Mouse (Mus musculus): ENCODE results near the gene Hoxc6. TPM values are rescaled to one million over a fixed set of nuclear protein-coding genes. Genes with fewer than 3 reads are reported as not detected.

The Hoxc6 gene
- polyA plus RNA-seq, 1 experiment from 2014 or later, result 2.5 TPM

DNA sequence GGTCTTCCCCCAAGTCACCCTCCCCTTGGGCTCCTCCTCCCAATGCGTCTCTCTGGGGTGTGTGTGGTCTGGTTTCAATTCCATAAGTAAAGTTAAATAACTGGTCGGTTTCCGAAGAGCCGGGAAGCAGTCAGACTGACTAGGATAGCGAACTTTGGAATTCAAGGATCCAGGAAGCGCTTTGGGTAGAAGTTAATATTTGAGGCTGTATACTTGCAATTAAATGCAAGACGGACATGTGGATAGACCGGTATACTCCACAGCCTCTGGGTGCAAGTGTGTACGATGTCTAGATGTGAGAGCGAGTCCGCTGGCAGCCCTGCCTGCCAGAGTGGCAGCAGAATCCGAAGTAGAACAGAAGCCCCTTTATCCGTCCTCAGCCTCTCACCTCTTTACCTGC is 35.6 kb upstream of the Hoxc6 start:
- no peaks in the 10 kb centered on the region for H3K36me3 ChIP-seq
- no peaks in the 10 kb centered on the region for H3K9me3 ChIP-seq
- H3K9ac ChIP-seq, result peak overlapping the region; percentile 62
- H3K4me3 ChIP-seq, result peak overlapping the region; percentile 32
- H3K4me1 ChIP-seq, result peaks cover 28% of the 10 kb centered on the region
- peak overlapping the region; percentile 45; the same call in 1 of the 2 replicates for H3K27ac ChIP-seq
- peaks cover 90% of the 10 kb centered on the region for H3K27me3 ChIP-seq
- no peak for ATAC-seq (ENCODE audit: low FRiP score, low read depth)
- 2% methylated on average over 13 of the region's 13 CpGs for WGBS
- peak overlapping the region; percentile 58 for H3K4me2 ChIP-seq (replicated peaks)

DNA sequence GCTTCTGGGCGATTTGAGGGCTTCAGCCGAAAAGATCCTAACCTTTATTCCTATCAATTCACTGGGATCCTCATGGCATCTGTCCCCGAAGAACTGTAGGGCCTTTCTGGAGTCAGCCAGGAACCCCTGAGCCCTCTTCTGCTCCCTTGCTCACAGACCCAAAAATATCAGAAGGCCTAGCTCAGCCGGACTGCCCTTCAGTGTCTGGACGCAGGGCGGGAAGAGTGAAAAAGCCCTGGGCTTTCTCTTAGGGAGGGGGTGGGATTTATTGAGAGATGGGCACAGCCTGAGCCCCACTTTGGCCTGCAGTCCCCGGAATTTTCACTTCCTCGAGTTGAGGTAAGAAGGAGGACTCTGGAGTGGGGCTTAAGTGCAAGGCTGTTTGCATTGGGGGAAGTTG is 34.8 kb upstream of the Hoxc6 start:
- Histone ChIP-seq H3K4me3 (peak overlapping the region; percentile 32), H3K36me3 (no peaks in the 10 kb centered on the region), H3K9ac (peak overlapping the region; percentile 62), H3K9me3 (no peaks in the 10 kb centered on the region), H3K4me1 (peaks cover 24% of the 10 kb centered on the region), H3K4me2 (replicated peaks) (peak overlapping the region; percentile 58), H3K27ac (no peak overlapping the region; the same call in 1 of the 2 replicates), H3K27me3 (peaks cover 89% of the 10 kb centered on the region)
- no peak for ATAC-seq (ENCODE audit: low FRiP score, low read depth)
- 4% methylated on average over 8 of the region's 8 CpGs for WGBS

DNA sequence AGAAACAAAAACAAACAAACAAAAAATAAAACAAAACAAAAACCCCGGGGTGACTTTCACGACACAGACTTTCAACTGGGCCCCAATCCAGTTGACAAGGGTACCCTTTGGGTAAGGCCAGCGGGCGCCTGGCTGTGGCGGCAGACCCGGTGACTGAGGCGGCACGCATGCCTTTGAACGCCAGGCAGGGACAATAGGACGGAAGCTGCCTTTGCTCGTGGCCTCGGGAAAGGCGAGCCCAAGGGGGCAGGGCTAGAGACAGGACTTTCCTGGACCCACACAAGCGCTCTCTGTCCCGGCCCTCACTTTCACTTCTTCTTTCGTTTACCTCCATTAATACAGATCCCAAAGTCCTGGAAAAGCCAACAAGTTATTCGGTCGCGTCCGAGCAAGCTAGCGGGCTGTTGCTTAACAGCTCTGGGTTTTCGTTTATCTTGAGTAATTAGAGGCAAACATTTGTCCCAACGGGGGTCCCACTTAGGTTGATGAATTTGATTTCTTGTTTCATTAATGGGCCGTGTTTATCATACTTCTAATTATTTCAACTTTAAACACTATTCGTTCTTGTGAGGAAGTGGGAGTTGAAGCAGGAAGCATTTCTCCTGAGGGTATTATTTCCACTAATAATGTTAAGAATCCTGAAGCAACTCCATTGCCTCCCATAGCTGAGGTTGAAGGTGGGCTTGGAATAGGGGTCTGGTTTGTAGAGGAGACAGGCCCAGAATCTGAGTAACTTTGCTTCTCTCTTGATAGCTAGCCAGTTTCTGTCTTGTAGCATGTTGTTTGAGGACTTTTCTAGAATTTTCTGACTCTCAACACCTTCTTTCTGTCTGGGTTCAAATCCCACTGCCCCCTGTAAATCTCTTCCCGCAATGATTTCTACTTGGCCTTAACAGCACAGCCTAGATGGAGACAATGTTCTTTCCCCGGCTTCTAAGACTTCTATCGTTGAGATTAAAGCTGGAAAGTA is 34.1 kb upstream of the Hoxc6 start:
- peak overlapping the region; percentile 49; the same call in 1 of the 2 replicates for H3K27ac ChIP-seq
- 4% methylated on average over 28 of the region's 28 CpGs for WGBS
- H3K36me3 ChIP-seq, result no peaks in the 10 kb centered on the region
- peak overlapping the region; percentile 58 for H3K4me2 ChIP-seq (replicated peaks)
- no peaks in the 10 kb centered on the region for H3K9me3 ChIP-seq
- H3K9ac ChIP-seq, result peak overlapping the region; percentile 62
- peaks cover 89% of the 10 kb centered on the region for H3K27me3 ChIP-seq
- H3K4me3 ChIP-seq, result peak overlapping the region; percentile 37
- peaks cover 23% of the 10 kb centered on the region for H3K4me1 ChIP-seq
- ATAC-seq (ENCODE audit: low FRiP score, low read depth), result no peak

DNA sequence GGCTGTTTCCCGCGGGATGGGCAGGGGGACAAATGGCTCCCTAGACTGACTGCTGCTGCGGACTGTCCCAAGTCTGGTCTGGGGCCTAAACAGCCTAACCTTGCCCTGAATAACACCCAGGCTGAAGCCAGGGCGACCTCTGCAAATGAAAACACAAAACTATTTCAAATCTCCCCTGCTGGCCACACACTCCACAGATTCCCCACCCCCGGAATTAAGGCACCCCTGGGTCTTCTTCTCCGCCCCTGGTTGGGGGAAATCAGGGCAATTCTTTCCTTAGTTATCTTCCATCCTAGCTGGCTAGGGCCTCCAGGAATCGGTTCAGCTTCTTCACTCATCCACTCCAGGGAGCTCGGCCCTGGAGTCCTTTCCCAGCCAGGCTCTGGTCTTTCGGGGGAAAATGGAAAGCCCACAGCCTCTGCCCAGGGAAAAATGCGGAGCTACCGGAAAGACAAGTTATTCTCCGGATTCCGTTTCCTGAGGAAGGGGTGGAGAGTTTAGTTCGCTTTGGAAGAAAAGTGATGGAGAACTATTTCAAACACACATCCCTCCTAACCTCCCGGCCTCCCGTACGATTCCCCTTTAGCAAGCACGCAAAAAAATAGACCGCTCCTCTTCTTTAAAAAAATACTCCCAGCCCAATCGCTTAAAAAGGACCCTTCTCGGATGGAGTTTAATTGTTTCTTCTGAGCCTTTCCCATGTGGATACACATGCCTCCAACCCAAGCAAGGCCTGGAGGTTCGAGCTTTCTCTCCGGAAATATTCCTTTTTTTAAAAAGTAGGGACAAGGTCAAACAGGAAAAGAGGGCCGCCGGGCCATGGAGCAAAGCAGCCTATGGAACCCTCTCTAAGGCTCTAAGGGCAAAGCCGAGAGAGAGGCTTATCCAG is 32.8 kb upstream of the Hoxc6 start:
- no peaks in the 10 kb centered on the region for H3K36me3 ChIP-seq
- H3K4me1 ChIP-seq, result peaks cover 16% of the 10 kb centered on the region
- H3K4me2 ChIP-seq (replicated peaks), result peak overlapping the region; percentile 58
- peak overlapping the region; percentile 37 for H3K4me3 ChIP-seq
- peak overlapping the region; percentile 62 for H3K9ac ChIP-seq
- H3K27ac ChIP-seq, result peak overlapping the region; percentile 75; the same call in 1 of the 2 replicates
- no peaks in the 10 kb centered on the region for H3K9me3 ChIP-seq
- peaks cover 91% of the 10 kb centered on the region for H3K27me3 ChIP-seq
- 5% methylated on average over 26 of the region's 26 CpGs for WGBS
- ATAC-seq (ENCODE audit: low FRiP score, low read depth), result no peak

DNA sequence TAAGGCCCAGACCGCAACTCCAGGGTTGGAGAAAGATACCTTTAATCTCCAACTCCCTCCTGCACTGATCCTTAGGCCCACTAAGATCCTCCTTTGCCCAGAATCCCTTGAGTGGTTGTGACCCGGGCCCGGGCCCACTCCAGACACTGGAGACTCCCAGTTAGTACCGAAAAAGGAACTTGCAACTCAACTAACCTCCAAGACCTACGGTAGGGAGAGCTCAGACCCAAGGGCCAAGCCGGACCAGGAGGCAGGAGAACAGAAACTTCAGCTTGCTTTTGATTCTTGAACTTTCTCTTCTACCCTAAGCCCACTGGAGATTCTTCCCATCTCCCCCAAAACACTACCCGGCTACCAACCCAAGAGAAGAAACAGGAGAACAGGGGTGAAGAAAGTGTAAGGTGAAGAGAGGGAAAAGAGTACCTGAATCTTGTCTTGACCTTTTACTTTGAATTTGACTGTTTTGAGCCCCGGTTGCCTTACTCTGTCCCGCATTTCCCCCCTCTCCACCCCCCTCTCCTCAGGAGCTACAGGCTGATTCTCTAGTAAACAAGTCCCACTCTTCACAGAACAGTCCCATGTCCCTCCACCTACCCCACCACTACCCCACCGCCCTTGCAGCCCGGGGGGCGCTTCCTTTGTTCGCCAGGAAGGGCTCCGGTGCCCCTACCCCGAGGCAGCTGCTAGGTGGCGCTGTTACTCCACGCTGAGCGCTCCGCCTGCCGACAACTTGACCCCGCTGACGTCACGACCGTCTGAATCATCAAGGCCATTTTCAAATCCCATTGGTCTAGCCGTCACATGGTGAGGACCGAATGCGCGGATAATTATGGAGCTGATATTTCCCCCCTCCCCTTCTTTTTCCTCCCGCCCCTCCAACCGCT is 31.9 kb upstream of the Hoxc6 start:
- peak overlapping the region; percentile 75; the same call in 1 of the 2 replicates for H3K27ac ChIP-seq
- ATAC-seq (ENCODE audit: low FRiP score, low read depth), result peak; percentile 81

DNA sequence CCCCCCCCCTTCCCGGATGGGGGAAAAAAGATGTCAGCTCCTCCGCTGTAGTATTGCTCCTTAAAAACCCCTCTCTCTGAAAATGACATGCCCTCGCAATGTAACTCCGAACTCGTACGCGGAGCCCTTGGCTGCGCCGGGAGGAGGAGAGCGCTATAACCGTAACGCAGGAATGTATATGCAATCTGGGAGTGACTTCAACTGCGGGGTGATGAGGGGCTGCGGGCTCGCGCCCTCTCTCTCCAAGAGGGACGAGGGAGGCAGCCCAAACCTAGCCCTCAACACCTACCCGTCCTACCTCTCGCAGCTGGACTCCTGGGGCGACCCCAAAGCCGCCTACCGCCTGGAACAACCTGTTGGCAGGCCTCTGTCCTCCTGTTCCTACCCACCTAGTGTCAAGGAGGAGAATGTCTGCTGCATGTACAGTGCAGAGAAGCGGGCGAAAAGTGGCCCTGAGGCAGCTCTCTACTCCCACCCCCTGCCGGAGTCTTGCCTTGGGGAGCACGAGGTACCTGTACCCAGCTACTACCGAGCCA is 31.2 kb upstream of the Hoxc6 start, which contains the start of gene Hoxc10:
Hoxc10 (plus strand) TSS at position 21 of the 536 bp plus-strand sequence.
- WGBS, result under 1% methylated on average over 27 of the region's 27 CpGs
- peak; percentile 51 for ATAC-seq (ENCODE audit: low FRiP score, low read depth)
- peak within 1 kb of the TSS; percentile 75; the same call in 1 of the 2 replicates for H3K27ac ChIP-seq

More for the DNA sequence above, 31.9 kb upstream of the Hoxc6 start:
- H3K27me3 ChIP-seq, result peaks cover 93% of the 10 kb centered on the region
- no peaks in the 10 kb centered on the region for H3K36me3 ChIP-seq
- peak overlapping the region; percentile 58 for H3K4me2 ChIP-seq (replicated peaks)
- peak overlapping the region; percentile 62 for H3K9ac ChIP-seq
- H3K9me3 ChIP-seq, result no peaks in the 10 kb centered on the region
- 2% methylated on average over 30 of the region's 30 CpGs for WGBS
- H3K4me1 ChIP-seq, result peaks cover 12% of the 10 kb centered on the region
- H3K4me3 ChIP-seq, result peak overlapping the region; percentile 37

DNA sequence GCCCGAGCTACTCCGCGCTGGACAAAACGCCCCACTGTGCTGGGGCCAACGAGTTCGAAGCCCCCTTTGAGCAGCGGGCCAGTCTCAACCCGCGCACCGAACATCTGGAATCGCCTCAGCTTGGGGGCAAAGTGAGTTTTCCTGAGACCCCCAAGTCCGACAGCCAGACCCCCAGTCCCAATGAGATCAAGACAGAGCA is 30.8 kb upstream of the Hoxc6 start, which contains the start of gene Hoxc5:
Hoxc5 (plus strand) TSS at position 132 of the 199 bp plus-strand sequence.
- Histone ChIP-seq H3K27ac (peak within 1 kb of the TSS; percentile 75; the same call in 1 of the 2 replicates), H3K4me2 (replicated peaks) (peak within 1 kb of the TSS; percentile 58), H3K4me3 (peak within 1 kb of the TSS; percentile 37)

More for the DNA sequence above, 31.2 kb upstream of the Hoxc6 start, which contains the start of gene Hoxc10:
- H3K9ac ChIP-seq, result peak within 1 kb of the TSS; percentile 69
- peaks cover 12% of the 10 kb centered on the region for H3K4me1 ChIP-seq
- peak within 1 kb of the TSS; percentile 58 for H3K4me2 ChIP-seq (replicated peaks)
- H3K4me3 ChIP-seq, result peak within 1 kb of the TSS; percentile 37
- H3K36me3 ChIP-seq, result no peaks in the 10 kb centered on the region
- H3K27me3 ChIP-seq, result peaks cover 93% of the 10 kb centered on the region
- H3K9me3 ChIP-seq, result no peaks in the 10 kb centered on the region

DNA sequence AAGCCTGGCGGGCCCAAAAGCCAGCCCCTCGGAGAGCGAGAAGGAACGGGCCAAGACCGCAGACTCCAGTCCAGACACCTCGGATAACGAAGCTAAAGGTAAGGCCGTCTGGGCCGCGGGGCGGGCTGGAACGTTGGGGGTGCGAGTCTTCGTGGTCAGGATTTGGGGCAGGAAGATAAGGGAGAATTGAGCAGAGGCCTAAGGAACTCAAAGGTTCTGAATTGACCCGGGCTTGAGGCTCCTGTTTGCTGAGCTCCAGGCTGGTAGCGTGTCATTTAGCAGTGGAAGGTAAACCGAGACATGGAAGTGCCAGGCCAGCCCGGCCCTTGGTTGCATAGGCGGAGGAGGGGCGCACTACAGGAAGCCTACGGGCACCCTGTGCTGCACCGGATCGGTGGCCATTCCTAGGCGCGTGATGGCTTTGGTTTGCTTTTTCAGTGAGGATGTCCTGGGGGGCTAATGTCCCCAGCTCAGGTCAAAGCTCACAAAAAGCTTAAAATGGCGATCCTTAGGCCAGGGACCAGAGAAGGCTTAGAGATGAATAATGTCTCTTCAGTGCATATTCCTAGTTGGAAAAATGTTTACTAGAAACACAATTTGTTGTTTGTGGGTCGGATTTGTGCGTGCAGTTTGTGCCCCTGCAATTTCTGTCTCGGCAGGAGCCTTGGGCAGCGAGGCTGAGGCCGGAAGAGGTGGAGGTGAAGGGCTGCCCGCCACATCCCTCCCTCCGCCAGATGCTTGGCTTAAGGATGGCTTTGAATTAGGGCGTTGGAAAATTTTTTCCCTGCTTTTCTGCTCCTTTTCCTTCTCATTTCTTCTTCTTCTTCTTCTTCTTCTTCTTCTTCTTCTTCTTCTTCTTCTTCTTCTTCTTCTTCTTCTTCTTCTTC is 30.3 kb upstream of the Hoxc6 start:
- H3K4me1 ChIP-seq, result peaks cover 18% of the 10 kb centered on the region
- H3K4me3 ChIP-seq, result peak overlapping the region; percentile 37
- peak overlapping the region; percentile 63; the same call in 1 of the 2 replicates for H3K27ac ChIP-seq
- 2% methylated on average over 34 of the region's 34 CpGs for whole genome bisulfite sequencing
- H3K9me3 ChIP-seq, result no peaks in the 10 kb centered on the region
- H3K4me2 ChIP-seq (replicated peaks), result peak overlapping the region; percentile 58
- ATAC-seq (ENCODE audit: low FRiP score, low read depth), result no peak
- H3K36me3 ChIP-seq, result no peaks in the 10 kb centered on the region
- H3K27me3 ChIP-seq, result peaks cover 96% of the 10 kb centered on the region
- peak overlapping the region; percentile 69 for H3K9ac ChIP-seq

More for the DNA sequence above, 30.8 kb upstream of the Hoxc6 start, which contains the start of gene Hoxc5:
- under 1% methylated on average over 12 of the region's 12 CpGs for WGBS
- Histone ChIP-seq H3K27me3 (peaks cover 96% of the 10 kb centered on the region), H3K36me3 (no peaks in the 10 kb centered on the region), H3K4me1 (peaks cover 15% of the 10 kb centered on the region), H3K9me3 (no peaks in the 10 kb centered on the region), H3K9ac (peak within 1 kb of the TSS; percentile 69)
- ATAC-seq (ENCODE audit: low FRiP score, low read depth), result no peak

DNA sequence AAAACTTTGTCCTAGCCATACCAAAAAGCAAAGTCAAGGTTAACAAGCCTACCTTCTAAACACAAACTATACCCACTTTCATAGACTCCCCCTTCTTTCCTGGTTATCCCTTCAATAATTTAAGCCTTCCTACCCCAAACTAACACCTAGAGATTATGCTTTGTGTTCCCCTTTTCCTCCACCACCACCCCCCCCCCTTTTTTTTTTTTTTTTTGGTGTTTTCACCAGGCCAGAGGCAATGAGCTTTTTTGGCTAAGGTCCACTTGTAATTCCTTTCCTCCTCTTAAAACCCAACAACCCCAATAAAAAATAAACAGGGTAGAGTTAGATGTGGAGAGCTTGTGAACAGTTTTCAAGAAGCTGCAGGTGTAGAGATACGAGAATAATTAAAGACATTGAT is 28.8 kb upstream of the Hoxc6 start:
- H3K4me2 ChIP-seq (replicated peaks), result peak overlapping the region; percentile 58
- peaks cover 99% of the 10 kb centered on the region for H3K27me3 ChIP-seq
- no peaks in the 10 kb centered on the region for H3K36me3 ChIP-seq
- H3K27ac ChIP-seq, result no peak overlapping the region
- peak overlapping the region; percentile 23; the same call in 1 of the 2 replicates for H3K4me3 ChIP-seq
- no peak for ATAC-seq (ENCODE audit: low FRiP score, low read depth)
- WGBS, result 14% methylated on average over 1 of the region's 1 CpGs
- H3K9me3 ChIP-seq, result no peaks in the 10 kb centered on the region
- H3K4me1 ChIP-seq, result peaks cover 18% of the 10 kb centered on the region
- no peak overlapping the region for H3K9ac ChIP-seq

DNA sequence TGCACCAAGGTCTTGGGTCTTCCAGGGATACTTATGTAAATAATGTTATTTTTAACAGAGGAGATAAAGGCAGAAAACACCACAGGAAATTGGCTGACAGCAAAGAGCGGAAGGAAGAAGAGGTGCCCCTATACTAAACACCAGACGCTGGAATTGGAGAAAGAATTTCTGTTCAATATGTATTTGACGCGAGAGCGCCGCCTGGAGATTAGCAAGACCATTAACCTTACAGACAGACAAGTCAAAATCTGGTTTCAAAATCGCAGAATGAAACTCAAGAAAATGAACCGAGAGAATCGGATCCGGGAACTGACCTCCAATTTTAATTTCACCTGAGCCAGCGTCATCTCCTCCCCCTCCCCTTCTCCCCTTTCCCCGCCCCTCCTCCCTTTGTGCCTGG is 27.3 kb upstream of the Hoxc6 start:
- 4% methylated on average over 12 of the region's 12 CpGs for WGBS
- no peak for ATAC-seq (ENCODE audit: low FRiP score, low read depth)
- H3K27ac ChIP-seq, result no peak overlapping the region
- H3K9ac ChIP-seq, result no peak overlapping the region
- H3K36me3 ChIP-seq, result no peaks in the 10 kb centered on the region
- H3K27me3 ChIP-seq, result peaks cover 99% of the 10 kb centered on the region
- H3K4me1 ChIP-seq, result peaks cover 18% of the 10 kb centered on the region
- no peaks in the 10 kb centered on the region for H3K9me3 ChIP-seq
- H3K4me2 ChIP-seq (replicated peaks), result peak overlapping the region; percentile 34
- H3K4me3 ChIP-seq, result no peak overlapping the region
